ENCODE assay signal across 21 mouse cellular contexts in the genomic region with DNA sequence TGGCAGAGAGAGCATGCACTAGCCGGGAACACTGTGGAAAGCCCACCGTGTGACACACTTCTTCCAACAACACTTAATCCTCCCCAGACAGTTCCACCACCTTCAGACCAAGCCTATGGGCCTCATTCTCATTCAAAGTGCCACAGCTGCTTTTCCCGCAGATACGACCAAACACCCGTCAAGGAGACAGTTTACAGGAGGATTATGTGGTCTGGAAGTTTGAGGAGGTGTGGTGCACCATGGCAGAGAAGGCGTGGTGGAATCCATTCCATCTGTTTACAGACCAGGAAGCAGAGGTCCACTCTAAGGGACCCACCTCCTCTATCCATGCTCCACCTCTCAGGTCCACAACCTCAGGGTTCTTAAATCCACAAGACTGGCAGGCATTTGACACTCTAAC.
"Had no signal": no experiment of that assay in that cellular context is flagged by ENCODE, and none has a peak within 500 bp of the region (broad histone marks: within the 10 kb centered on the region; RNA-seq: fewer than 3 reads in every experiment).

No protein-coding gene starts in this region.

- H3K27me3 ChIP-seq: limb, embryonic 12.5 days; limb, embryonic 15.5 days; liver, embryonic 12.5 days; liver, embryonic 15.5 days; neural tube, embryonic 12.5 days; neural tube, embryonic 15.5 days had no signal

- H3K27ac ChIP-seq: kidney, postnatal 0 days; left cerebral cortex, adult 2 months; limb, embryonic 12.5 days; limb, embryonic 15.5 days; liver, embryonic 12.5 days; liver, embryonic 15.5 days; midbrain, embryonic 10.5 days; neural tube, embryonic 12.5 days; neural tube, embryonic 15.5 days had no signal

- ATAC-seq: liver, embryonic 12.5 days; lung, postnatal 0 days had no signal

- H3K36me3 ChIP-seq: limb, embryonic 12.5 days; limb, embryonic 15.5 days; liver, embryonic 12.5 days; liver, embryonic 15.5 days; midbrain, embryonic 10.5 days; neural tube, embryonic 12.5 days; neural tube, embryonic 15.5 days had no signal

- H3K4me1 ChIP-seq: limb, embryonic 12.5 days; limb, embryonic 15.5 days had no signal

- DNase-seq: kidney, adult 18-20 months; kidney, postnatal 36 days; layer of hippocampus, postnatal 36 days; left cerebral cortex, postnatal 4 days; lung, adult 2 months; lung, postnatal 36 days; midbrain, embryonic 14.5 days; retina, postnatal 1 day; right cerebral cortex, postnatal 25 days; spleen, adult 18-20 months had no signal

- H3K9me3 ChIP-seq: limb, embryonic 12.5 days; limb, embryonic 15.5 days; liver, embryonic 12.5 days; liver, embryonic 15.5 days; midbrain, embryonic 10.5 days; neural tube, embryonic 12.5 days; neural tube, embryonic 15.5 days had no signal

- H3K4me3 ChIP-seq: left cerebral cortex, adult 2 months; limb, embryonic 12.5 days; limb, embryonic 15.5 days; liver, embryonic 12.5 days; liver, embryonic 15.5 days; megakaryocyte, embryonic 14.5 days; midbrain, embryonic 10.5 days; neural tube, embryonic 12.5 days; neural tube, embryonic 15.5 days had no signal

- H3K4me2 ChIP-seq: limb, embryonic 12.5 days; limb, embryonic 15.5 days; liver, embryonic 12.5 days; liver, embryonic 15.5 days; neural tube, embryonic 12.5 days; neural tube, embryonic 15.5 days had no signal

- H3K9ac ChIP-seq: limb, embryonic 12.5 days; limb, embryonic 15.5 days; liver, embryonic 12.5 days; liver, embryonic 15.5 days; neural tube, embryonic 12.5 days; neural tube, embryonic 15.5 days had no signal
